Mouse (Mus musculus) layer of hippocampus, adult 8-10 months (tissue): ENCODE measurements around the gene Tmem266. TPM values are rescaled to one million over a fixed set of nuclear protein-coding genes. Genes with fewer than 3 reads are reported as not detected.
A peak's percentile ranks its signal among the peaks of the same experiment; 100 is the strongest.

Source experiments
- DNase-seq, 2 experiments: peaks; one replicate each; pipeline ENCODE4 v3.0.0; 2022; ENCODE audit warnings: low spot score in 2 of 2
- total RNA-seq, 4 experiments: library from RNA; stranded (reverse); gene quantifications; 2 replicates each; pipeline ENCODE4 v1.2.4; 2022

Tmem266 gene
- 1 to 10 TPM; 5.8 to 7.7 (median 6.0) TPM for total RNA-seq

GRCm38 (mm10) chr9:55326515-55327233 is at the start of gene Tmem266, which contains the start of gene Nrg4:
Gene Tmem266, plus strand, starts transcription at chr9:55326913.
Gene Nrg4, minus strand, starts transcription at chr9:55326844.
- DNase-seq = peak; percentile 29 to 63

GRCm38 (mm10) chr9:55277562-55277961 is 49.2 kb upstream of the Tmem266 start:
- DNase-seq = peak in 1 of 2 experiments; percentile 6

GRCm38 (mm10) chr9:55279114-55279825 is 47.4 kb upstream of the Tmem266 start:
- no peak for DNase-seq

GRCm38 (mm10) chr9:55283516-55283915 is 43.2 kb upstream of the Tmem266 start:
- DNase-seq = no peak

GRCm38 (mm10) chr9:55285197-55285596 is 41.5 kb upstream of the Tmem266 start:
- DNase-seq = no peak

GRCm38 (mm10) chr9:55289475-55290198 is 37.1 kb upstream of the Tmem266 start:
- no peak for DNase-seq

GRCm38 (mm10) chr9:55291966-55292365 is 34.7 kb upstream of the Tmem266 start:
- DNase-seq = no peak

- no peak for DNase-seq
These were observed 30.5 kb upstream of the Tmem266 start for GRCm38 (mm10) chr9:55296221-55296620.

GRCm38 (mm10) chr9:55307066-55307465 is 19.6 kb upstream of the Tmem266 start:
- no peak for DNase-seq

GRCm38 (mm10) chr9:55307557-55307956 is 19.2 kb upstream of the Tmem266 start:
- no peak for DNase-seq

- DNase-seq = no peak
These were observed 18.3 kb upstream of the Tmem266 start for GRCm38 (mm10) chr9:55308455-55308854.

GRCm38 (mm10) chr9:55311560-55311959 is 15.2 kb upstream of the Tmem266 start:
- peak; percentile 38 to 79 for DNase-seq

- no peak for DNase-seq
These were observed 13.0 kb upstream of the Tmem266 start for GRCm38 (mm10) chr9:55313619-55314261.

- no peak for DNase-seq
These were observed 4.1 kb upstream of the Tmem266 start for GRCm38 (mm10) chr9:55322641-55323040.

GRCm38 (mm10) chr9:55324085-55324484 is 2.6 kb upstream of the Tmem266 start:
- DNase-seq = no peak

- DNase-seq = no peak
These were observed 2.2 kb upstream of the Tmem266 start for GRCm38 (mm10) chr9:55324516-55324915.

GRCm38 (mm10) chr9:55325061-55325460 is 1.7 kb upstream of the Tmem266 start:
- no peak for DNase-seq

- DNase-seq = no peak
These were observed 874 bp upstream of the Tmem266 start for GRCm38 (mm10) chr9:55325564-55326514.

- peak in 1 of 2 experiments; percentile 23 for DNase-seq
These were observed 512 bp downstream of the Tmem266 start for GRCm38 (mm10) chr9:55327234-55327615.

- no peak for DNase-seq
These were observed 1.6 kb downstream of the Tmem266 start for GRCm38 (mm10) chr9:55328151-55328918.
